In the genomic region with DNA sequence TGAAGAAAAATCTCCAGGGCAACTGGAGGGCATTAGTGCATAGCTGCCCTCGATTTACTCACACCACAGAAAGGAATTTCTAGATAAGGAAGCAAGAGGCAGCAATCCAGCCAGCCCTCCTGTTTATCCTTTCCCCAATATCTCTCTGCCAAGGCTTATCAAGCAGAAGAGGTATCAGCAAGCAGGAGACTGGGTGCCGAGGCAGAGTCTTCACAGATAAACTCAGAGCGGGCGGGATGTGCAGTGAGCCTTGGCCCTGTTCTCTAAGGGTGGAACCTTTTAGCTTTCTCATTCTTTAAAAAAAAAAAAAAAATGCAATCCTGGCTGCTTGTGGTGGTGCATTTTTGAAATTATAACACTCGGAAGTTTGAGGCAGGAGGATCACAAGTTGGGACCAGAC, we compare ENCODE assay signal across 12 mouse cellular contexts. TPM values are rescaled to one million over a fixed set of nuclear protein-coding genes. Genes with fewer than 3 reads are reported as not detected.
DNase-seq lines count a peak whose midpoint lies in the region; ATAC-seq and TF ChIP-seq lines count a peak whose summit lies in the region.
"Had no signal": no experiment of that assay in that cellular context is flagged by ENCODE, and none has a peak within 500 bp of the region (broad histone marks: within the 10 kb centered on the region; RNA-seq: fewer than 3 reads in every experiment).

No protein-coding gene starts in this region.

- H3K36me3 ChIP-seq in heart, embryonic 13.5 days: no peaks in the 10 kb centered on the region
- peaks cover 3% of the 10 kb centered on the region; the same call in 1 of the 2 replicates for H3K36me3 ChIP-seq in liver, embryonic 14.5 days (replicated peaks; ENCODE audit: control insufficient read depth, insufficient read depth, low read depth)
- H3K36me3 ChIP-seq: hindbrain, embryonic 13.5 days had no signal

- peaks cover 9% of the 10 kb centered on the region; the same call in 1 of the 2 replicates for H3K4me1 ChIP-seq in brown adipose tissue, adult 24 weeks (ENCODE audit: control insufficient read depth, insufficient read depth, insufficient read length, low read length)
- H3K4me1 ChIP-seq in heart, embryonic 13.5 days: peaks cover 40% of the 10 kb centered on the region
- H3K4me1 ChIP-seq in liver, embryonic 14.5 days (replicated peaks; ENCODE audit: control insufficient read depth in 2 of 2, insufficient read depth in 2 of 2, low read length in 1 of 2): peaks cover 71 to 73% of the 10 kb centered on the region in 2 experiments
- H3K4me1 ChIP-seq: hindbrain, embryonic 13.5 days had no signal

- TF ChIP-seq EP300 in liver, embryonic 14.5 days (IDR thresholded peaks at IDR 0.05; ENCODE audit: low read depth): peak; percentile 98

- no peak for TF ChIP-seq CTCF in liver, embryonic 14.5 days (IDR thresholded peaks at IDR 0.05; ENCODE audit: low read depth)

- no peaks in the 10 kb centered on the region for H3K27me3 ChIP-seq in heart, embryonic 13.5 days (replicated peaks)
- no peaks in the 10 kb centered on the region for H3K27me3 ChIP-seq in liver, embryonic 14.5 days (ENCODE audit: control insufficient read depth, insufficient read depth, low read length)
- H3K27me3 ChIP-seq: hindbrain, embryonic 13.5 days had no signal

- no peak for ATAC-seq in heart, embryonic 13.5 days (ENCODE audit: extremely low read depth, insufficient number of reproducible peaks, low FRiP score, low TSS enrichment)
- peak; percentile 84 for ATAC-seq in liver, embryonic 14.5 days (ENCODE audit: insufficient read depth)

- H3K4me2 ChIP-seq in heart, embryonic 13.5 days: peak overlapping the region; percentile 53
- H3K4me2 ChIP-seq in liver, embryonic 14.5 days (ENCODE audit: low read depth): peak overlapping the region; percentile 67
- H3K4me2 ChIP-seq: hindbrain, embryonic 13.5 days had no signal

- 8% methylated on average over 5 of the region's 5 CpGs for WGBS in heart, embryonic 13.5 days
- 7% methylated on average over 5 of the region's 5 CpGs for WGBS in liver, embryonic 14.5 days (ENCODE audit: insufficient replicate concordance)

- intact Hi-C loops in heart, postnatal 25 days (cut with DNase I): loop anchor here (5.0 kb wide), 1 partner anchor 39 kb away; a partner anchor contains a TSS

- no peaks in the 10 kb centered on the region for H3K9me3 ChIP-seq in heart, embryonic 13.5 days
- no peaks in the 10 kb centered on the region for H3K9me3 ChIP-seq in liver, embryonic 14.5 days (ENCODE audit: control insufficient read depth, low read length)
- H3K9me3 ChIP-seq: hindbrain, embryonic 13.5 days had no signal

- 0 out of 2 replicates have a peak overlapping the region, but pooled peaks have one; percentile 5 for H3K27ac ChIP-seq in brown adipose tissue, adult 24 weeks (replicated peaks; ENCODE audit: low read depth, low read length)
- peak overlapping the region; percentile 82 for H3K27ac ChIP-seq in heart, embryonic 13.5 days (replicated peaks)
- peak overlapping the region; percentile 96 for H3K27ac ChIP-seq in liver, embryonic 14.5 days
- H3K27ac ChIP-seq: hindbrain, embryonic 13.5 days had no signal

- peak; percentile 94 for DNase-seq in heart, adult 11 months
- DNase-seq in heart, postnatal 25 days (ENCODE audit: low spot score): no peak
- DNase-seq in liver, embryonic 14.5 days (ENCODE audit: low read depth in 3 of 3, low spot score in 3 of 3): peak; percentile 79 to 84 (median 81)
- DNase-seq in B cell, adult 2 months: no peak
- DNase-seq in adrenal gland, postnatal 10 days: no peak
- DNase-seq in cerebellum, postnatal 4 days (ENCODE audit: low spot score in 2 of 2): no peak
- DNase-seq: kidney, postnatal 10 days; lung, postnatal 10 days; thymus, adult 18-20 months had no signal

- no peak overlapping the region for H3K4me3 ChIP-seq in brown adipose tissue, adult 24 weeks (ENCODE audit: insufficient read depth, low read depth, low read length)
- peak overlapping the region; percentile 8; the same call in 1 of the 2 replicates for H3K4me3 ChIP-seq in heart, embryonic 13.5 days
- H3K4me3 ChIP-seq in liver, embryonic 14.5 days (ENCODE audit: insufficient read depth in 1 of 2, low read depth in 2 of 2, low read length in 2 of 2): no peak overlapping the region; a peak in 1 of 4 replicates
- H3K4me3 ChIP-seq: hindbrain, embryonic 13.5 days had no signal

- H3K9ac ChIP-seq in heart, embryonic 13.5 days: no peak overlapping the region
- H3K9ac ChIP-seq in liver, embryonic 14.5 days (replicated peaks): peak overlapping the region; percentile 66
- H3K9ac ChIP-seq: hindbrain, embryonic 13.5 days had no signal

RNA-seq across cellular contexts. Expression of a gene that starts 38.2 kb away (rescaled TPM):
- 10 to 100 TPM; 35.0 to 36.2 TPM for total RNA-seq in heart, postnatal 25 days (2021)
- polyA plus RNA-seq in brown adipose tissue, adult 24 weeks (2012; ENCODE audit: insufficient read depth, insufficient read length, missing spikeins): 7.7 and 9.8 TPM in 2 replicates
- 4.2 and 4.3 TPM in 2 replicates for polyA plus RNA-seq in heart, embryonic 13.5 days (2015; fragmentation: Nextera tagmentation; extraction: Ambion mirVana)
- 9.5 and 12.4 TPM in 2 replicates for polyA plus RNA-seq in liver, embryonic 14.5 days (2012; rRNA removed)
- 11.5 and 12.4 TPM in 2 replicates for polyA plus RNA-seq in liver, embryonic 14.5 days (2014; fragmentation: Nextera tagmentation; extraction: Ambion mirVana)
- 10 to 100 TPM; 49.5 to 65.6 TPM for total RNA-seq in adrenal gland, postnatal 10 days (2021)

Comparison
In these comparisons a context has a peak if more than half of its experiments do, and no peak if none do; other contexts are left out.
1. DNase-seq: peak in heart, adult 11 months (single experiment) and liver, embryonic 14.5 days (3 of 3); none in heart, postnatal 25 days (single experiment), B cell, adult 2 months (0 of 2), adrenal gland, postnatal 10 days (single experiment) and cerebellum, postnatal 4 days (0 of 2).
2. H3K27ac ChIP-seq: peak in every context shown above with its lines; median percentile 96 in liver, embryonic 14.5 days; 82 in heart, embryonic 13.5 days; 5 in brown adipose tissue, adult 24 weeks.